Mouse (Mus musculus): ENCODE measurements at regions not wholly inside any gene's neighbourhood (a gene's known extent, or its start where the extent isn't known, plus 50 kb on each side); places are given as distances from the start of the nearest gene placed in this dataset.

GRCm38 (mm10) chr2:81714716-81715115 is 338.3 kb upstream of the Zfp804a start:
- no peak for DNase-seq

- DNase-seq: no peak
These were observed 319.5 kb upstream of the Zfp804a start for GRCm38 (mm10) chr2:81733484-81733883.

DNA sequence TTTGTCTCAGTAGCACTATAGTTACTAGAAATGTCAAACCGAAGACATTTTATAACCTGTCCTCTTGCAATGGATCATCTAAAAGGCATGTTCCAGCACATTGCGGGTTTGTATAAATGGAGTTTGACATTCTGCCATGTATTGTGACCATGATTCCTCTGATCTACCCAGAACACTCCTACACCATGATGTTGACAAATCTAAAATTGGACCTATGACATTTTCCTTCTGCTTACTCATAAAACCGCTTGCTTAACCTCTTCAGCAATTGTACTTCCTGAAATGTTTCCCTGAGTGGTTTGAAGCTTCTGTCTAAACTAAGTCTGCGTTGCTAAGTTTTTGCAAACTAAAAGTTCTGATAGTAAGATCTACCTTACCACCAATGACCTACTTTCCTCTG is 319.0 kb upstream of the Zfp804a start:
- no peak for DNase-seq

DNA sequence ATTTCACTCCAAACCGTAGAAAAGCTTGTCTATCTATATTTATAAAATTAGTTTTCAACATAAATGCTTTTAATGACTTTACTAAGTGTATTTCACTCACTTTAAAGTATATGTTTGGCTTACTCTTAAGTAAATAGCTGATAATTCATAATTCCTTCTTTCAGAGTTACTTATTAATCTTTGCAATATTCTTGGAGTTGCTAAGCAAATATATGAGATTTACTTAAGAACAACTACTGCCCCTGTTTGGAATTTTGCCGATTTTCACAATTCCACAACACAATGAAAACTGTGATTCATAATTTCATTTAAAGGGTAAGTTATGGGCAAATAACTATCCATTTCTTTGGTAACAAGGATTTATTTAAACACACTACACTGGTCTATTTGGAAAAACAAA is 287.2 kb upstream of the Zfp804a start:
- DNase-seq: no peak

DNA sequence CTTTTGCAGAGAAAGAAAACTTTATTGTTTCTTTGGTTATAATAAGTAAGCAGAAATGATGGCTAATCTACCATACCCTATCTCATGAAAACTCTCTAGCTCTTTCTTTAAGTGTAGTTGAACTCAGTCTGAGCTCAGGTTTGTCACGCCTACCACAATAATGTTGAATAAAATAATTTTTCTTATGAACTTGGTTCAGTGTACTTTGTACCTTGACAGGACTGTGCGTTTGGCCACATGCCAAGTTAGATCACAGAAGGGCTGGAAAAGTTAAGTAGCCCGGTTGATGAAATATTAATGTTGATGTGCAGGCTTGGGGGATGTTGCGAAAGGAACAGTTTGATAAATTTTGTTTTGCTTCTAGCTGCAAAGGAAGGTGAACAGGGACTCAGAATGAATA is 270.0 kb upstream of the Zfp804a start:
- peak; percentile 11 to 12 for DNase-seq
